Mouse (Mus musculus) hindbrain, embryonic 16.5 days (tissue): ENCODE results near the gene Slco1c1. TPM values are rescaled to one million over a fixed set of nuclear protein-coding genes. Genes with fewer than 3 reads are reported as not detected.

Experiments used
- ATAC-seq: fragments of 200-750 bp; cut with Nextera tagmentation; 2 replicates; pipeline ENCODE4 v1.8.0; 2017; ENCODE audit warnings: moderate TSS enrichment, moderate library complexity
- H3K27ac ChIP-seq: fragments of 300-500 bp; sonication (generic); 2 replicates; pipeline ENCODE4 v1.5.1; 2014; ENCODE audit warnings: low read depth, mild to moderate bottlenecking, control low read depth, low read length, moderate library complexity
- H3K27me3 ChIP-seq: fragments of 300-500 bp; sonication (generic); replicated peaks from 2 replicates; pipeline ENCODE4 v1.6.1; 2014; ENCODE audit warnings: low read length; ENCODE audit not compliant: control insufficient read depth, insufficient read depth
- H3K36me3 ChIP-seq: fragments of 300-500 bp; sonication (generic); 2 replicates; pipeline ENCODE4 v1.6.1; 2014; ENCODE audit warnings: mild to moderate bottlenecking, low read length, moderate library complexity, mixed read lengths; ENCODE audit not compliant: control insufficient read depth, insufficient read depth
- H3K4me1 ChIP-seq: fragments of 300-500 bp; sonication (generic); 2 replicates; pipeline ENCODE4 v1.6.1; 2014; ENCODE audit warnings: low read depth, low read length; ENCODE audit not compliant: control insufficient read depth, insufficient read depth
- H3K4me2 ChIP-seq: fragments of 300-500 bp; sonication (generic); 2 replicates; pipeline ENCODE4 v1.6.1; 2014; ENCODE audit warnings: mild to moderate bottlenecking, low read length, control low read depth, moderate library complexity
- H3K4me3 ChIP-seq: fragments of 300-500 bp; sonication (generic); 2 replicates; pipeline ENCODE4 v1.5.1; 2014; ENCODE audit warnings: mild to moderate bottlenecking, low read length, control low read depth, moderate library complexity
- H3K9ac ChIP-seq: fragments of 300-500 bp; sonication (generic); 2 replicates; pipeline ENCODE4 v1.6.1; 2014; ENCODE audit warnings: low read depth, mild to moderate bottlenecking, control low read depth, low read length, moderate library complexity
- H3K9me3 ChIP-seq: fragments of 300-500 bp; sonication (generic); 2 replicates; pipeline ENCODE4 v1.6.1; 2014; ENCODE audit warnings: mild to moderate bottlenecking, low read length, moderate library complexity; ENCODE audit not compliant: control insufficient read depth
- WGBS: fragments of 180-500 bp; shearing (Covaris S2); extraction: QIAGEN DNeasy Blood & Tissue Kit; methylation state at CpG from one replicate; pipeline ENCODE4 v1.1.7; 2014; 5-methylcytosine and 5-hydroxymethylcytosine counted together
- polyA plus RNA-seq: library from polyadenylated mRNA; unstranded; fragments of >200 nt; fragmentation: Nextera tagmentation; extraction: Ambion mirVana; gene quantifications from 2 replicates; pipeline ENCODE4 v1.2.1, GENCODE M21; 2015

The Slco1c1 gene
- 22.0 and 27.7 TPM in 2 replicates for polyA plus RNA-seq

DNA sequence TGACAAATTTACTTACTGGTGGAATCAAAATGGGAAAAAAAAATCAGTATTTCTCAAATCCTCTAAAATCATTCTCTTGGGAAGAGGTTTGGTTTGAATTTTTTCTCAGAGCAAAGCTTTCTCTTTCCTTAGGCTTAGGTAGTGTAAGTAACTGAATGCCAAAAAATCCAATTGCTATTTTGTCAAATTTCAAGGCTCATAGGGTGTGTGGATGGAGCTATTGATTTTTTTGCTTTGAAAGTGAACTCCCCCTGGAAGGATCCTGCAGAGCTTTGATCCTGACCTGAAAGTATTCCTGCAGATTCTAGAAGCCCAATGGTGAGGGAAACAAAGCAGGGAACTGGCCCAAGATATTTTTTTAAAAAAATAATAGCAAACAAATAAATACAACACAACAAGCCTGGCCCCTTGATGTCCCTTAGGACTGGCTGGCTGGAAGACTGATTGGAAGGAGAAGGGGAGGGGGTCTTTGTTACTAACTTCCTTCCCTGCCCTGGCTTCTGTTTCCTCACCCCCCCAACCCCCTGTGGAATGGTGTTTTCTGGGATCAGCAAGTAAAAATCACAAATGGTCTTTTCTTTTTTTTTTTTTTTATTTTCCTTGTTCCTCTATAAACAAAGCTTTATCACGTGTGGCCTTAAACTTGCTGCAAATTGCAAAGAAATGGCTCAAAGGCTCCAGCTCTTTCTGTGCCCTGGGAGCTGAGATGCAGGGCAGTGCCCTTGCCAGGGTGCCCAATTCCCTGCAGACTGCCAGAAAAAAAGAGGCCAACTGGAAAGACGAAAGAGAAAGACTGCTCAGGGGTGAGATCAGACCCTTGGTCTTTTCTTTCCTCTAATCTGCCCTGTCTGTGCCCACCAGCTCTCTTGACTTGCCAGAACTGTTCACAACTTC, at the start of gene Slco1c1:
Gene Slco1c1, plus strand, starts transcription at position 622 of the 894 bp plus-strand sequence.
- Histone ChIP-seq H3K9me3 (no peaks in the 10 kb centered on the region), H3K36me3 (no peaks in the 10 kb centered on the region), H3K27me3 (no peaks in the 10 kb centered on the region), H3K4me2 (no peak within 1 kb of the TSS), H3K4me1 (no peaks in the 10 kb centered on the region), H3K27ac (0 out of 2 replicates have a peak within 1 kb of the TSS, but pooled peaks have one; percentile 8), H3K9ac (no peak within 1 kb of the TSS), H3K4me3 (no peak within 1 kb of the TSS)
- 46% methylated on average over 2 of the region's 2 CpGs for WGBS
- ATAC-seq: no peak

DNA sequence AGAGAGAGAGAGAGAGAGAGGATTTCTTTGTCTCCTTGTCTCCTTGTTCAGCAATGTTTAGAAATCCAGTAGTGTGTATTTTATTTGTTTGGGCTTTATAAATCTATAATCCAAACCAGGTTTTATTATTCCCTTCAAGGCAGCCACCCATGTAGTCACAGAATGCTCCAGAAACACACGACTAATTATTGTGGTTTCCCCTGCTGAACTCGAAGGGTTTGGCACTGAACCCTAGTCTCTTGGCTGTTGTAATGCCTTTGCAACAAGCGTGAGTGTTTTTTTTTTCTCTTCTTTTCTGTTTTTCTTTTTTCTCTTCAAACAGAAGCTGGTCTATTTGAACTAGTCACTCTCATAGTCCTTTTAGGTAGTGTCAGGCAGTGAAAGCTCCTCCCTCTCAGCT, 49.5 kb upstream of the Slco1c1 start:
- 38% methylated on average over 3 of the region's 3 CpGs for WGBS
- ATAC-seq: no peak

DNA sequence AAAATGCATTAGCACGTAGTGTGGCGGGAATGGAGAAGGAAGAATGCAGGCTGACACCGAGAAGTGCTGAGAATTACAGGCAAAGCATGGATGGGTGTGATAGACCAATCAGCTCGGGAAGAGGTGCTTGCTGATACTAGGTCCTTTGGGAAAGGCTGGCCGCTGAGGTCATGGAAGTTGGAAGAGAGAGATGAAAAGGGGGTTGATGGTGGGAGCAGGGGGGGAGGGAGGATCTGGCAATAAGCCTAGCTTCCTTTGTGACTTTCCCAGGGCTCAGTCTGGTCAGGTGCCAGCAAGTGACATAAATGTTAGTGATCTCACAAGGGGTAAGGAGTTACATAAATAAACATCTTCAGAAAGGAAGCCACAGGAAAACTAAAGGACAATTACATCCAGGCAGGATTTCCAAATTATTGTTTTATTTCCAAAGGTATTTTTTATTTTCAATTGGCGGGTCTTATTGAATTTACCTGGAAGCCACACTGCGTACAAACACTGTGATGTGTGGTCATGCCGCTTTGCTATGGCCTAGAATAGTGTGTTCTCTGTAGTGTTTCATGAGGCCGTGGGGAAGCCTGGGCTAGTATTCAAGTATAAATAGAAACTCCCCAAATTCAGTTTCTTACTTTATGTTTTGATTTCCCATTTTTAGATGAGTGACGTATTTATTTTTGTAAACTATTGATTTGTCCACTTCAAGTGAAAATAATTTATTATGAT, 38.7 kb upstream of the Slco1c1 start:
- Histone ChIP-seq H3K36me3 (no peaks in the 10 kb centered on the region), H3K4me2 (peak overlapping the region; percentile 21; the same call in 1 of the 2 replicates), H3K9ac (no peak overlapping the region), H3K9me3 (no peaks in the 10 kb centered on the region), H3K27me3 (no peaks in the 10 kb centered on the region), H3K27ac (no peak overlapping the region), H3K4me3 (no peak overlapping the region), H3K4me1 (no peaks in the 10 kb centered on the region)
- WGBS: 47% methylated on average over 10 of the region's 10 CpGs
- peak; percentile 74 for ATAC-seq

More for the DNA sequence above, 49.5 kb upstream of the Slco1c1 start:
- H3K9ac ChIP-seq: no peak overlapping the region
- H3K27me3 ChIP-seq: no peaks in the 10 kb centered on the region
- no peaks in the 10 kb centered on the region for H3K9me3 ChIP-seq
- no peaks in the 10 kb centered on the region for H3K4me1 ChIP-seq
- H3K36me3 ChIP-seq: no peaks in the 10 kb centered on the region
- no peak overlapping the region for H3K27ac ChIP-seq
- no peak overlapping the region for H3K4me3 ChIP-seq
- H3K4me2 ChIP-seq: no peak overlapping the region

DNA sequence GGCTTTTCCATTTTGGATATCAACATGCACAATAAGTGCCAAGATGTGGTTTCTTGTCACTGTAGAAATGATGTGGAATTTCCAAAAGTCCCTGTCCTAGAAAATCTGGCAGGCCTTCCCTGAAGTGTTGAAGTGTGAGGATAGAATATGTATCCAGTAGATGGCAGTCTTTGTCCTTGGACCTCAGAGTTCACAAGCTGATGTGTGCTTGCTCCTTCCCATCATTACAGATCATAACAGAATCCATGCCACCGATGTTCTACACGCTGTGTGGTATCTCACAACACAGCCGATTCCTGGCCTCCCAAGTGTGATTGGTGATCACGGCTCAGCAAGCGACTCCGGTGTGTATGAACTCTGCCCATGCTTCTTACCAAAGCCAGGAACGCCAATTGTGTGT, 36.9 kb upstream of the Slco1c1 start:
- Histone ChIP-seq H3K4me1 (no peaks in the 10 kb centered on the region), H3K4me2 (no peak overlapping the region), H3K4me3 (no peak overlapping the region), H3K36me3 (no peaks in the 10 kb centered on the region), H3K9ac (no peak overlapping the region), H3K27me3 (no peaks in the 10 kb centered on the region), H3K9me3 (no peaks in the 10 kb centered on the region), H3K27ac (no peak overlapping the region)
- ATAC-seq: peak; percentile 78
- 66% methylated on average over 7 of the region's 7 CpGs for WGBS

DNA sequence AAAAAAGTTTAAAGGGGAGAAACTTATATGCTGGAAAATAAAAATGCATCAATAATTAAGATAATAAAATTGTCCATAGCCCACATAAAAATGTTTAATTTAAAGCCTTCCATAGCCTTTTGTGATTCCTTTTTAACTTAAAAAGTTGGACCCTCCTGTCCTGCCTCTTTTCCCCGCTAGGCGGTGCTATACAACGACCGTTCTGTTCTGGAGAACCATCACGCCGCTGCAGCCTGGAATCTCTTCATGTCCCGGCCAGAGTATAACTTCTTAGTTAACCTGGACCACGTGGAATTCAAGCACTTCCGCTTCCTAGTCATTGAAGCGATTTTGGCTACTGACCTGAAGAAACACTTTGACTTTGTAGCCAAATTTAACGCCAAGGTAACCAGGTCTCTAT, 35.5 kb upstream of the Slco1c1 start:
- Histone ChIP-seq H3K4me2 (no peak overlapping the region), H3K27ac (no peak overlapping the region), H3K9me3 (no peaks in the 10 kb centered on the region), H3K9ac (no peak overlapping the region), H3K4me1 (no peaks in the 10 kb centered on the region), H3K36me3 (no peaks in the 10 kb centered on the region), H3K4me3 (no peak overlapping the region), H3K27me3 (no peaks in the 10 kb centered on the region; the same call in 1 of the 2 replicates)
- WGBS: 18% methylated on average over 11 of the region's 11 CpGs
- no peak for ATAC-seq

DNA sequence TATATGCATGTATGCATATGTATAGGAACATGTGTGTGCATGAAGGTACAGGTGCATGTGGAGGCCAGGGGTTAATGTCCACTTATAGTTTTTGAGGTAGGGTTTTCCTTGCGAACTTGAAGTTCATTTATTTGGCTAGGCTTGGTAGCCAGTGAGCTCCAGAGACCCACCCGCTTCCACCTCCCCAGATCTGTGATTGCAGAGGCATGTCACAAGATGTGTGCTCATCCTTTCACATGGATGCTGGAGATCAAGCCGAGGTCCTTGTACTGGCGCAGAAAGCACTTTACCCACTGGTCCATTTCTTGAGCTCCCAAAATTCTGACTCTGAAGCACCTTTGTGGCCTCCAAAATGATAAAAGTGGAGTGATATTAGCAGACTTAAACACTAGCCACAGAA, 29.3 kb upstream of the Slco1c1 start:
- no peak overlapping the region for H3K27ac ChIP-seq
- no peak overlapping the region for H3K4me3 ChIP-seq
- H3K27me3 ChIP-seq: no peaks in the 10 kb centered on the region; the same call in 1 of the 2 replicates
- no peak overlapping the region for H3K9ac ChIP-seq
- H3K9me3 ChIP-seq: no peaks in the 10 kb centered on the region
- no peaks in the 10 kb centered on the region for H3K36me3 ChIP-seq
- no peak for ATAC-seq
- 62% methylated on average over 4 of the region's 4 CpGs for WGBS
- H3K4me2 ChIP-seq: no peak overlapping the region
- H3K4me1 ChIP-seq: peaks cover 4% of the 10 kb centered on the region; the same call in 1 of the 2 replicates

DNA sequence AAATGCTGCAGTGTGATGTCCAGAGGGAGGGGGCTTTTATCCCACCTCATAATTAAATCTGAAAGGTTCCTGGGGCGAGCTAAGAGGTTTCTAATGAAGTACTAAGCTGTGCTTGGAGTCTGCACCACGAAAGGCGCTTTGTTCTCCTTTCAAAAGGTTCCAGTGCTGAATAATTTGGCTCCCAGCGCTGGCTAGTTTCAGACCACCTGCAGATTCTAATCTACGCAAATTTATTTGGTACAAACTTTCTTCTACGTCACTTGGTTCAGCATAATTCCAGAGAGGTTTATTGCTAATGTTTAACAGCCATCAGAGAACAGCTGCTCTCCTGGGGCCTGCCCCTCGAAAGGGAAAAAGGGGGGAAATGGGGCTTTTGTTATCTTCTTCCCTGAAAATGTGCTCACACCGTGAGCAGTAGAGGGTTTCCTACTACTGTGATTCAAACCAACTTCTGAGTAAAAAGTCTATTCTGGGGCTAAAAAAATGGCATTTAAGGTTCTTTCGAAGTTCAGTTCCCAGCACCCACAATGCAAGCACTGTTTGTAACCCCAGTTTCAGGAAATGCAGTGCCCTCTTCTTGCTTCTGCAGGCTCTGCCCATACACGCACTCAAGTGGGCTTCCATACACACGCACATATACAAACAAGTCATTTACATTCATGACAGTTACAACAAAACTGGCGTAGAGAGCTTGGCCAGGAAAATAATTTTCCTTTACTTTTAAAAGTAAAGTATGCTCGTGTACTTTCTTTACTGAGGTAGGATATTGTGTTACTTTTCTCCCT, 28.3 kb upstream of the Slco1c1 start:
- Histone ChIP-seq H3K27ac (no peak overlapping the region), H3K36me3 (no peaks in the 10 kb centered on the region), H3K9me3 (no peaks in the 10 kb centered on the region), H3K4me3 (no peak overlapping the region), H3K27me3 (no peaks in the 10 kb centered on the region; the same call in 1 of the 2 replicates), H3K4me1 (peaks cover 4% of the 10 kb centered on the region; the same call in 1 of the 2 replicates), H3K4me2 (no peak overlapping the region; the same call in 1 of the 2 replicates), H3K9ac (no peak overlapping the region)
- peak; percentile 84 for ATAC-seq
- 11% methylated on average over 13 of the region's 13 CpGs for WGBS

DNA sequence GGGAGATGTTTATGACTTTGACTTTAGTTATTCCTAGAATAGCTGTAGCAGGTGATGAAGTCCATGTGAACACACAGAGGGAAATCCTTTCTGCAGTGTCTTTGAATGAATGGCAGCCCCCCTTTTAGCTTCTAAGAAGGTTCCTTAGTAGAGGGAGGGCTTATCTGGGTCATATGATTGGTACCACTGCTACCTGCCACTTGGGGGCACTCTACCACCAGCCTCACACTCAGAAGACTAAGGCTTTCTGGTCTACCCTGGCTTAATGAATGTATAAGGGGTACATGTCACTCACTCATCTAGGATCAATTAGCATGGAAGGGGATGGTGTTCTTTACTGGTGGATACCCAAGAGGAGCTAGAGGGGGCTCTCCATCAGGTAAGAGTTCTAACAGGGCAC, 24.7 kb upstream of the Slco1c1 start:
- Histone ChIP-seq H3K4me2 (no peak overlapping the region), H3K27ac (no peak overlapping the region), H3K4me1 (peaks cover 4% of the 10 kb centered on the region; the same call in 1 of the 2 replicates), H3K27me3 (no peaks in the 10 kb centered on the region), H3K9ac (no peak overlapping the region), H3K9me3 (no peaks in the 10 kb centered on the region), H3K36me3 (no peaks in the 10 kb centered on the region), H3K4me3 (no peak overlapping the region)
- no peak for ATAC-seq
